Mouse (Mus musculus) ES-E14 (cell line): Measurements from ENCODE around the gene Pusl1.

ENCODE experiments used
- HCFC1 ChIP-seq: IDR thresholded peaks from 2 replicates; pipeline ENCODE4 v1.6.1; 2012; ENCODE audit warnings: low read length, inconsistent platforms, borderline replicate concordance; ENCODE audit not compliant: insufficient read depth
- MAFK ChIP-seq: IDR thresholded peaks from 2 replicates; pipeline ENCODE4 v1.6.1; 2014; ENCODE audit warnings: mild to moderate bottlenecking, low read depth, low read length, inconsistent platforms; ENCODE audit not compliant: insufficient read depth
- ZNF384 ChIP-seq: IDR thresholded peaks from 2 replicates; pipeline ENCODE4 v1.6.1; 2012; ENCODE audit warnings: low read depth, low read length, inconsistent platforms

GRCm38 (mm10) chr4:155849391-155849790, 42.2 kb downstream of the Pusl1 start:
- TF ChIP-seq MAFK (no peak), ZNF384 (no peak), HCFC1 (no peak)
